In genomic region chr10:95489653-95490052, GRCm38 (mm10) we compare ENCODE assay signal across 9 mouse cellular contexts. TPM values are rescaled to one million over a fixed set of nuclear protein-coding genes. Genes with fewer than 3 reads are reported as not detected.
DNase-seq lines count a peak whose midpoint lies in the region; ATAC-seq and TF ChIP-seq lines count a peak whose summit lies in the region.
"Had no signal": no experiment of that assay in that cellular context is flagged by ENCODE, and none has a peak within 500 bp of the region (broad histone marks: within the 10 kb centered on the region; RNA-seq: fewer than 3 reads in every experiment).

No protein-coding gene starts in this region.

- no peak overlapping the region for H3K9ac ChIP-seq in midbrain, embryonic 15.5 days
- H3K9ac ChIP-seq: limb, embryonic 15.5 days had no signal

- H3K27me3 ChIP-seq in cerebellum, adult 2 months (ENCODE audit: control insufficient read depth, insufficient read depth, low read length): no peaks in the 10 kb centered on the region
- no peaks in the 10 kb centered on the region for H3K27me3 ChIP-seq in midbrain, embryonic 15.5 days (replicated peaks)
- H3K27me3 ChIP-seq: limb, embryonic 15.5 days had no signal

- no peak overlapping the region for H3K4me3 ChIP-seq in cerebellum, adult 2 months (replicated peaks; ENCODE audit: insufficient read depth, low read depth, low read length)
- H3K4me3 ChIP-seq in left cerebral cortex, adult 2 months: no peak overlapping the region
- H3K4me3 ChIP-seq in midbrain, embryonic 15.5 days: no peak overlapping the region
- H3K4me3 ChIP-seq: limb, embryonic 15.5 days had no signal

- no peaks in the 10 kb centered on the region for H3K4me1 ChIP-seq in cerebellum, adult 2 months (ENCODE audit: control insufficient read depth, insufficient read depth, low read length)
- no peaks in the 10 kb centered on the region for H3K4me1 ChIP-seq in midbrain, embryonic 15.5 days
- H3K4me1 ChIP-seq: limb, embryonic 15.5 days had no signal

- intact Hi-C loops in left cerebral cortex, adult 2 months (cut with DNase I): loop anchor here (2.0 to 10.0 kb wide), 2 partner anchors 405 to 545 kb away; no protein-coding TSS in a partner anchor
- intact Hi-C loops in left cerebral cortex, postnatal 25 days (cut with DNase I): loop anchor here (10.0 kb wide), 1 partner anchor 545 kb away; no protein-coding TSS in a partner anchor

- H3K9me3 ChIP-seq in midbrain, embryonic 15.5 days: no peaks in the 10 kb centered on the region
- H3K9me3 ChIP-seq: limb, embryonic 15.5 days had no signal

- H3K36me3 ChIP-seq in midbrain, embryonic 15.5 days (replicated peaks): peaks cover 48% of the 10 kb centered on the region; the same call in 1 of the 2 replicates

- DNase-seq in cerebellum, adult 2 months: no peak
- DNase-seq in cerebellum, adult 9-11 months: no peak
- DNase-seq in left cerebral cortex, adult 2 months (ENCODE audit: extremely low spot score in 1 of 2, low spot score in 2 of 2): peak; percentile 27 to 28
- DNase-seq in left cerebral cortex, postnatal 25 days (ENCODE audit: low spot score in 2 of 2): no peak
- peak; percentile 26 for DNase-seq in MN1 (ENCODE audit: low spot score)
- DNase-seq in heart, postnatal 4 days: peak; percentile 64
- peak; percentile 18 to 23 for DNase-seq in thymus, postnatal 36 days

- TF ChIP-seq POLR2A in cerebellum, adult 2 months (IDR thresholded peaks at IDR 0.05; ENCODE audit: borderline replicate concordance, insufficient read depth, low read length): no peak

- WGBS in cerebellum, adult 2 months: 70% methylated on average over 2 of the region's 2 CpGs
- whole genome bisulfite sequencing in midbrain, embryonic 15.5 days: 84% methylated on average over 2 of the region's 2 CpGs

- TF ChIP-seq CTCF in cerebellum, adult 2 months (IDR thresholded peaks at IDR 0.05; ENCODE audit: borderline replicate concordance, insufficient read depth, low read depth, low read length): peak; percentile 46; the same call in 1 of the 2 replicates
- peak; percentile 63 for TF ChIP-seq CTCF in left cerebral cortex, adult 2 months (IDR thresholded peaks at IDR 0.05)

- no peak overlapping the region for H3K27ac ChIP-seq in cerebellum, adult 2 months (ENCODE audit: insufficient read depth, low read length)
- H3K27ac ChIP-seq in left cerebral cortex, adult 2 months: no peak overlapping the region
- no peak overlapping the region for H3K27ac ChIP-seq in midbrain, embryonic 15.5 days
- H3K27ac ChIP-seq: limb, embryonic 15.5 days had no signal

- H3K4me2 ChIP-seq in midbrain, embryonic 15.5 days: no peak overlapping the region
- H3K4me2 ChIP-seq: limb, embryonic 15.5 days had no signal

- ATAC-seq in midbrain, embryonic 15.5 days (replicated peaks): no peak

RNA-seq across cellular contexts. Expression of gene Mrpl42, which starts 12.1 kb away (rescaled TPM):
- polyA plus RNA-seq in cerebellum, adult 2 months (2012; rRNA removed): 192 and 196 TPM in 2 replicates
- 10 to 100 TPM; 69.0 to 71.2 TPM for total RNA-seq in left cerebral cortex, adult 2 months (2021)
- total RNA-seq in left cerebral cortex, postnatal 25 days (2021): 10 to 100 TPM; 67.1 to 72.1 TPM
- total RNA-seq in heart, postnatal 4 days (2021): 100 to 1,000 TPM; 284 to 300 TPM
- polyA plus RNA-seq in midbrain, embryonic 15.5 days (2015; fragmentation: Nextera tagmentation; extraction: Ambion mirVana): 223 and 226 TPM in 2 replicates

RNA-seq across cellular contexts. Expression of gene Ube2n, which starts 25.3 kb away (rescaled TPM):
- polyA plus RNA-seq in cerebellum, adult 2 months (2012; rRNA removed): 175 and 185 TPM in 2 replicates
- total RNA-seq in left cerebral cortex, adult 2 months (2021): 100 to 1,000 TPM; 196 to 198 TPM
- total RNA-seq in left cerebral cortex, postnatal 25 days (2021): 100 to 1,000 TPM; 184 to 202 TPM
- 100 to 1,000 TPM; 143 to 146 TPM for total RNA-seq in heart, postnatal 4 days (2021)
- 348 and 352 TPM in 2 replicates for polyA plus RNA-seq in midbrain, embryonic 15.5 days (2015; fragmentation: Nextera tagmentation; extraction: Ambion mirVana)

Comparison
In these comparisons a context has a peak if more than half of its experiments do, and no peak if none do; other contexts are left out.
1. DNase-seq: peak in left cerebral cortex, adult 2 months (2 of 2), MN1 (single experiment), heart, postnatal 4 days (single experiment) and thymus, postnatal 36 days (2 of 2); none in cerebellum, adult 2 months (0 of 2), cerebellum, adult 9-11 months (single experiment) and left cerebral cortex, postnatal 25 days (0 of 2).